Mouse (Mus musculus): ENCODE data around the gene Cdc37.

DNA sequence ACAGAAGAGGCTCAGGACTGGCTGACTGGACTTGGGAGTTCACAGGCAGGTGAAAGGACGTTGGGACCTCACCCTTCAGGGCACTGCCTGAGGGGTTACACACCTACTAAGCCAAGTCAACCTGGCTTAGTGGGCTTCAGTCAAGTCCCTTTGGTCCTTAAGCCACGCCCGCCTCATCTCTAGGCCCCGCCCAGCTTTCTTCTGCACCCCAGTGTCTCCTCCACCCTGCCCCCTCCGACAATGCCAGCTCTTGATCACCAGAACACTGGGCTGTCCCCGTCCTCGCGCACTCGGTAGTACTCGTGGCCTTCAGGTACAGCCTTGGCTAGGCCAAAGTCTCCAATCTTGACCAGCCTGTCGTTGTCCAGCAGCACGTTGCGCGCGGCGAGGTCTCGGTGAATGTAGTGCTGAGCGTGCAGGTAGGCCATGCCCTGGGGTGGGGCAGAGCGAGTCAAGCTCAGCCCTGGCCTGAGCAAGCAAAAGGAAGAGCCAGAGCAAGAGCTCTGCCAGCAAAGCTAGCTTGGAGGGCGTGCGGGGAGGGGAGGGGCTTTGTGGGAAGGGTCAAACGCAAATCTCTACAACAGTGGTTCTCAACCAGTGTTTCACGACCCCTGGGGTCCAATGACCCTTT is 42.1 kb downstream of the Cdc37 start:
- TF ChIP-seq EP300 (IDR thresholded peaks at IDR 0.05; ENCODE audit: low read depth) = no peak
- no peak for TF ChIP-seq CTCF (IDR thresholded peaks at IDR 0.05; ENCODE audit: low read depth)
